Mouse (Mus musculus) left cerebral cortex, adult 6 months (tissue): Measurements from ENCODE around the gene Gm5565. TPM values are rescaled to one million over a fixed set of nuclear protein-coding genes. Genes with fewer than 3 reads are reported as not detected.

Experiments
- long read RNA-seq, 2 experiments: library from polyadenylated mRNA; unstranded; transcript quantifications; one replicate each; pipeline ENCODE4 v2.0.0; 2019 to 2020
- polyA plus RNA-seq: library from polyadenylated mRNA; unstranded; fragments of <200 nt; fragmentation: Nextera tagmentation; gene quantifications from 2 replicates; pipeline ENCODE4 v1.2.3, GENCODE M21; 2021

Gm5565 gene
- polyA plus RNA-seq: not detected in 2 replicates
- long read RNA-seq, experiment 1: 0 reads
- long read RNA-seq, experiment 2: 0 reads

GRCm38 (mm10) chr5:146160439-146160838 is at the start of gene Gm5565:
Gm5565 (minus strand) TSS chr5:146160539.

GRCm38 (mm10) chr5:146185204-146185603 is 24.9 kb upstream of the Gm5565 start, which contains the start of gene 1700001J03Rik:
1700001J03Rik (minus strand) TSS chr5:146185304.

GRCm38 (mm10) chr5:146170621-146171020 is 10.3 kb upstream of the Gm5565 start, which contains the start of gene Gm6309:
Gm6309 (minus strand) TSS chr5:146170721.

Other genes with a start within 250 kb of the Gm5565 start
- not detected in 2 replicates for gene Cyp3a25, start 150.9 kb downstream of the Gm5565 start, polyA plus RNA-seq
- gene Cyp3a59, start 81.3 kb downstream of the Gm5565 start, polyA plus RNA-seq: not detected in 2 replicates
- gene Gm6309, start 10.2 kb upstream of the Gm5565 start, polyA plus RNA-seq: not detected in 2 replicates
- gene 1700001J03Rik, start 24.8 kb upstream of the Gm5565 start, polyA plus RNA-seq: not detected in 2 replicates
- 30.8 and 37.7 TPM in 2 replicates for gene Rnf6, start 61.0 kb upstream of the Gm5565 start, polyA plus RNA-seq
- 3.1 and 6.2 TPM in 2 replicates for gene Cdk8, start 70.7 kb upstream of the Gm5565 start, polyA plus RNA-seq
- gene Wasf3, start 224.4 kb upstream of the Gm5565 start, polyA plus RNA-seq: 23.4 and 47.8 TPM in 2 replicates